Mouse (Mus musculus) MEL (cell line): ENCODE measurements around the gene Homer1. TPM values are rescaled to one million over a fixed set of nuclear protein-coding genes. Genes with fewer than 3 reads are reported as not detected.

Experiments used
- DNase-seq: peaks from one replicate; pipeline ENCODE4 v3.0.0; 2011; ENCODE audit warnings: low read depth, low spot score
- H3K27ac ChIP-seq: 2 replicates; pipeline ENCODE4 v1.5.1; 2012; ENCODE audit warnings: low read depth, mild to moderate bottlenecking, control low read depth, low read length, moderate library complexity; ENCODE audit not compliant: control insufficient read depth
- H3K27me3 ChIP-seq, 2 experiments: fragments of 150-350 bp in 1 of 2; sonication (generic) in 1 of 2; 2 replicates each; pipeline ENCODE4 v1.6.1; 2012; ENCODE audit warnings: low read length in 2 of 2, mild to moderate bottlenecking in 2 of 2, improper control_type of control experiment in 1 of 2, moderate library complexity in 1 of 2; ENCODE audit not compliant: insufficient read depth in 2 of 2, control insufficient read depth in 1 of 2
- H3K36me3 ChIP-seq, 2 experiments: 2 replicates each; pipeline ENCODE4 v1.6.1; 2012 to 2014; ENCODE audit warnings: low read length in 2 of 2, improper control_type of control experiment in 1 of 2, inconsistent platforms in 1 of 2, mild to moderate bottlenecking in 1 of 2; ENCODE audit not compliant: insufficient read depth in 2 of 2, control insufficient read depth in 1 of 2
- H3K4me1 ChIP-seq, 2 experiments: fragments of 150-350 bp in 1 of 2; sonication (generic) in 1 of 2; 2 replicates each; pipeline ENCODE4 v1.6.1; 2012; ENCODE audit warnings: low read length in 2 of 2, improper control_type of control experiment in 1 of 2, mild to moderate bottlenecking in 1 of 2; ENCODE audit not compliant: insufficient read depth in 2 of 2, control insufficient read depth in 1 of 2
- H3K4me3 ChIP-seq, 2 experiments: fragments of 150-350 bp in 1 of 2; sonication (generic) in 1 of 2; 2 replicates each; pipeline ENCODE4 v1.5.1; 2012; ENCODE audit warnings: low read depth in 2 of 2, low read length in 2 of 2, mild to moderate bottlenecking in 2 of 2, moderate library complexity in 2 of 2, control low read depth in 1 of 2, improper control_type of control experiment in 1 of 2; ENCODE audit not compliant: control insufficient read depth in 1 of 2, insufficient read depth in 1 of 2
- H3K79me2 ChIP-seq: 2 replicates; pipeline ENCODE4 v1.6.1; 2012; ENCODE audit warnings: mild to moderate bottlenecking, low read length, moderate library complexity; ENCODE audit not compliant: control insufficient read depth, poor library complexity, insufficient read depth
- H3K9ac ChIP-seq: 2 replicates; pipeline ENCODE4 v1.6.1; 2012; ENCODE audit warnings: low read depth, mild to moderate bottlenecking, control low read depth, low read length, moderate library complexity; ENCODE audit not compliant: control insufficient read depth, poor library complexity, severe bottlenecking
- H3K9me3 ChIP-seq: fragments of 150-350 bp; sonication (generic); replicated peaks from 2 replicates; pipeline ENCODE4 v1.6.1; 2012; ENCODE audit warnings: mild to moderate bottlenecking, low read length, improper control_type of control experiment, moderate library complexity; ENCODE audit not compliant: insufficient read depth
- BHLHE40 ChIP-seq: IDR thresholded peaks from 2 replicates; pipeline ENCODE4 v1.6.1; 2012; ENCODE audit warnings: low read depth, mild to moderate bottlenecking, inconsistent platforms, low read length, improper control_type of control experiment, borderline replicate concordance
- CHD2 ChIP-seq: IDR thresholded peaks from 2 replicates; pipeline ENCODE4 v1.6.1; 2011; ENCODE audit warnings: low read length, improper control_type of control experiment
- CTCF ChIP-seq, 3 experiments: IDR thresholded peaks in 2 of 3; conservative IDR thresholded peaks in 1 of 3; 2 replicates each; pipeline ENCODE4 v1.5.1; 2011 to 2012; ENCODE audit warnings: low read length in 3 of 3, low read depth in 2 of 3, mild to moderate bottlenecking in 2 of 3, improper control_type of control experiment in 1 of 3, inconsistent platforms in 1 of 3, mixed read lengths in 1 of 3, moderate library complexity in 1 of 3; ENCODE audit not compliant: control insufficient read depth in 1 of 3, insufficient read depth in 1 of 3, poor library complexity in 1 of 3, severe bottlenecking in 1 of 3
- ELF1 ChIP-seq: IDR thresholded peaks from 2 replicates; pipeline ENCODE4 v1.6.1; 2014; ENCODE audit warnings: low read depth, mild to moderate bottlenecking, inconsistent platforms, low read length, improper control_type of control experiment, moderate library complexity
- ETS1 ChIP-seq: IDR thresholded peaks from 2 replicates; pipeline ENCODE4 v1.6.1; 2012; ENCODE audit warnings: low read depth, mild to moderate bottlenecking, inconsistent platforms, low read length, improper control_type of control experiment, moderate library complexity
- GABPA ChIP-seq: IDR thresholded peaks from 2 replicates; pipeline ENCODE4 v1.6.1; 2012; ENCODE audit warnings: low read depth, mild to moderate bottlenecking, inconsistent platforms, low read length, improper control_type of control experiment, moderate library complexity
- GATA1 ChIP-seq: IDR thresholded peaks from 2 replicates; pipeline ENCODE4 v1.6.1; 2011; ENCODE audit warnings: low read depth, low read length, improper control_type of control experiment
- HCFC1 ChIP-seq: IDR thresholded peaks from 2 replicates; pipeline ENCODE4 v1.6.1; 2012; ENCODE audit warnings: low read depth, mild to moderate bottlenecking, inconsistent platforms, low read length, improper control_type of control experiment, moderate library complexity
- JUND ChIP-seq: IDR thresholded peaks from 2 replicates; pipeline ENCODE4 v1.6.1; 2011; ENCODE audit warnings: low read depth, mild to moderate bottlenecking, improper control_type of control experiment, low read length
- KAT2A ChIP-seq: conservative IDR thresholded peaks from 2 replicates; pipeline ENCODE4 v1.6.1; 2012; ENCODE audit warnings: low read depth, low read length, improper control_type of control experiment, inconsistent platforms
- MAFK ChIP-seq: IDR thresholded peaks from 2 replicates; pipeline ENCODE4 v1.6.1; 2011; ENCODE audit warnings: low read depth, mild to moderate bottlenecking, low read length, improper control_type of control experiment, borderline replicate concordance
- MAX ChIP-seq: IDR thresholded peaks from 2 replicates; pipeline ENCODE4 v1.6.1; 2011; ENCODE audit warnings: low read length, improper control_type of control experiment
- MAZ ChIP-seq: IDR thresholded peaks from 2 replicates; pipeline ENCODE4 v1.6.1; 2012; ENCODE audit warnings: low read depth, mild to moderate bottlenecking, inconsistent platforms, low read length, improper control_type of control experiment
- MEF2A ChIP-seq: IDR thresholded peaks from 2 replicates; pipeline ENCODE4 v1.6.1; 2014; ENCODE audit warnings: low read depth, mild to moderate bottlenecking, inconsistent platforms, low read length, improper control_type of control experiment; ENCODE audit not compliant: poor library complexity, insufficient replicate concordance, severe bottlenecking; ENCODE audit errors: extremely low read depth
- MXI1 ChIP-seq: IDR thresholded peaks from 2 replicates; pipeline ENCODE4 v1.6.1; 2011; ENCODE audit warnings: mild to moderate bottlenecking, low read depth, low read length, improper control_type of control experiment
- NELFE ChIP-seq: IDR thresholded peaks from 2 replicates; pipeline ENCODE4 v1.6.1; 2011; ENCODE audit warnings: low read depth, low read length, improper control_type of control experiment
- POLR2A ChIP-seq, 2 experiments: IDR thresholded peaks; 2 replicates each; pipeline ENCODE4 v1.6.1; 2011 to 2012; ENCODE audit warnings: low read length in 2 of 2, mild to moderate bottlenecking in 2 of 2, control low read depth in 1 of 2, improper control_type of control experiment in 1 of 2, low read depth in 1 of 2, moderate library complexity in 1 of 2; ENCODE audit not compliant: control insufficient read depth in 1 of 2, insufficient read depth in 1 of 2, poor library complexity in 1 of 2
- RAD21 ChIP-seq: IDR thresholded peaks from 2 replicates; pipeline ENCODE4 v1.6.1; 2011; ENCODE audit warnings: mild to moderate bottlenecking, low read depth, low read length, improper control_type of control experiment
- RCOR1 ChIP-seq: IDR thresholded peaks from 2 replicates; pipeline ENCODE4 v1.6.1; 2012; ENCODE audit warnings: low read depth, mild to moderate bottlenecking, inconsistent platforms, low read length, improper control_type of control experiment
- SIN3A ChIP-seq: IDR thresholded peaks from 2 replicates; pipeline ENCODE4 v1.6.1; 2012; ENCODE audit warnings: low read length, improper control_type of control experiment, inconsistent platforms
- UBTF ChIP-seq: IDR thresholded peaks from 2 replicates; pipeline ENCODE4 v1.6.1; 2012; ENCODE audit warnings: low read depth, mild to moderate bottlenecking, inconsistent platforms, low read length, improper control_type of control experiment, moderate library complexity, borderline replicate concordance; ENCODE audit not compliant: insufficient read depth
- USF1 ChIP-seq: IDR thresholded peaks from 2 replicates; pipeline ENCODE4 v1.6.1; 2014; ENCODE audit warnings: low read depth, mild to moderate bottlenecking, inconsistent platforms, low read length, improper control_type of control experiment, moderate library complexity
- USF2 ChIP-seq, 2 experiments: IDR thresholded peaks; 2 replicates each; pipeline ENCODE4 v1.6.1; 2011 to 2012; ENCODE audit warnings: improper control_type of control experiment in 2 of 2, low read length in 2 of 2, borderline replicate concordance in 1 of 2, inconsistent platforms in 1 of 2, low read depth in 1 of 2, mild to moderate bottlenecking in 1 of 2; ENCODE audit not compliant: insufficient read depth in 1 of 2
- ZC3H11A ChIP-seq: IDR thresholded peaks from 2 replicates; pipeline ENCODE4 v1.6.1; 2012; ENCODE audit warnings: low read depth, mild to moderate bottlenecking, inconsistent platforms, low read length, improper control_type of control experiment
- ZKSCAN1 ChIP-seq: IDR thresholded peaks from 2 replicates; pipeline ENCODE4 v1.6.1; 2012; ENCODE audit warnings: low read depth, mild to moderate bottlenecking, inconsistent platforms, low read length, improper control_type of control experiment, moderate library complexity
- ZMIZ1 ChIP-seq: IDR thresholded peaks from 2 replicates; pipeline ENCODE4 v1.6.1; 2012; ENCODE audit warnings: low read depth, mild to moderate bottlenecking, inconsistent platforms, low read length, improper control_type of control experiment, moderate library complexity
- ZNF384 ChIP-seq: IDR thresholded peaks from 2 replicates; pipeline ENCODE4 v1.6.1; 2012; ENCODE audit warnings: low read depth, mild to moderate bottlenecking, inconsistent platforms, low read length, improper control_type of control experiment
- polyA plus RNA-seq, 2 experiments: library from polyadenylated mRNA; stranded (reverse) in 1 of 2; unstranded in 1 of 2; fragments of >175 nt in 1 of 2; fragments of >200 nt in 1 of 2; gene quantifications; 2 replicates each; pipeline versions ENCODE4 v1.2.1 to v1.2.4; 2012; ENCODE audit warnings: low replicate concordance in 2 of 2, low read depth in 1 of 2; ENCODE audit not compliant: insufficient read length in 2 of 2, insufficient read depth in 1 of 2, missing spikeins in 1 of 2
- total RNA-seq: library from RNA; depleted of rRNA; stranded (reverse); fragments of 300-350 nt; gene quantifications from 2 replicates; pipeline ENCODE4 v1.2.3, GENCODE M21; 2012; rRNA removed

Homer1 gene
- total RNA-seq (20.6 and 23.1 TPM in 2 replicates), polyA plus RNA-seq (10 to 100 TPM in 1 of 2 experiments, not detected in 1; 19.5 TPM)

- H3K79me2 ChIP-seq = peaks cover 6% of the 10 kb centered on the region
- peaks cover 4 to 8% of the 10 kb centered on the region in 2 experiments for H3K4me1 ChIP-seq
- no peak for DNase-seq
- H3K36me3 ChIP-seq = peaks cover 0 to 11% of the 10 kb centered on the region in 2 experiments; a peak in 2 of 4 replicates
- peak within 1 kb of the TSS; percentile 25 for H3K9ac ChIP-seq
- no peaks in the 10 kb centered on the region for H3K9me3 ChIP-seq
- H3K4me3 ChIP-seq = peak within 1 kb of the TSS in 1 of 2 experiments; percentile 33; a peak in 2 of 4 replicates
- TF ChIP-seq MEF2A (no peak), JUND (no peak), NELFE (no peak), SIN3A (no peak), UBTF (no peak), HCFC1 (no peak), ETS1 (no peak), MXI1 (no peak), POLR2A (IDR thresholded peaks at IDR 0.05; ENCODE audit: control insufficient read depth in 1 of 2, insufficient read depth in 1 of 2, low read depth in 1 of 2, low read length in 2 of 2, poor library complexity in 1 of 2) (no peak), CTCF (IDR thresholded peaks at IDR 0.05 in 2 of 3, conservative IDR thresholded peaks at IDR 0.05 in 1 of 3; ENCODE audit: control insufficient read depth in 1 of 3, insufficient read depth in 1 of 3, low read depth in 2 of 3, low read length in 3 of 3, poor library complexity in 1 of 3, severe bottlenecking in 1 of 3) (no peak), RCOR1 (no peak), MAFK (no peak), ZKSCAN1 (no peak), ZNF384 (no peak), KAT2A (no peak), USF1 (no peak)
- H3K27ac ChIP-seq = peak within 1 kb of the TSS; percentile 45
- no peaks in the 10 kb centered on the region for H3K27me3 ChIP-seq
Measured at GRCm38 (mm10) chr13:93299316-93299715, at the start of gene Homer1. Homer1 (plus strand) TSS chr13:93299635.

GRCm38 (mm10) chr13:93251732-93252131 is 47.7 kb upstream of the Homer1 start:
- no peaks in the 10 kb centered on the region for H3K79me2 ChIP-seq
- H3K4me3 ChIP-seq = no peak overlapping the region
- no peak overlapping the region for H3K27ac ChIP-seq
- no peak for DNase-seq
- H3K9me3 ChIP-seq = no peaks in the 10 kb centered on the region
- peaks cover 2 to 4% of the 10 kb centered on the region in 2 experiments; a peak in 3 of 4 replicates for H3K27me3 ChIP-seq
- no peak overlapping the region for H3K9ac ChIP-seq
- H3K36me3 ChIP-seq = no peaks in the 10 kb centered on the region
- TF ChIP-seq UBTF (no peak), BHLHE40 (no peak), RAD21 (no peak), MAZ (no peak), MAX (no peak), NELFE (no peak), ZC3H11A (no peak), POLR2A (IDR thresholded peaks at IDR 0.05; ENCODE audit: control insufficient read depth in 1 of 2, insufficient read depth in 1 of 2, low read depth in 1 of 2, low read length in 2 of 2, poor library complexity in 1 of 2) (no peak), JUND (no peak), CTCF (IDR thresholded peaks at IDR 0.05 in 2 of 3, conservative IDR thresholded peaks at IDR 0.05 in 1 of 3; ENCODE audit: control insufficient read depth in 1 of 3, insufficient read depth in 1 of 3, low read depth in 2 of 3, low read length in 3 of 3, poor library complexity in 1 of 3, severe bottlenecking in 1 of 3) (no peak), ZMIZ1 (no peak), USF2 (IDR thresholded peaks at IDR 0.05; ENCODE audit: borderline replicate concordance in 1 of 2, insufficient read depth in 1 of 2, low read depth in 1 of 2, low read length in 2 of 2) (no peak), GATA1 (no peak), GABPA (no peak), MAFK (no peak), CHD2 (no peak), ELF1 (no peak), ZKSCAN1 (no peak)
- H3K4me1 ChIP-seq = no peaks in the 10 kb centered on the region
